Mouse (Mus musculus) heart, embryonic 10.5 days (tissue): ENCODE data around the gene Gpr39. TPM values are rescaled to one million over a fixed set of nuclear protein-coding genes. Genes with fewer than 3 reads are reported as not detected.

Experiments
- DNase-seq: peaks from one replicate; pipeline ENCODE4 v3.0.0-alpha.2; 2017; ENCODE audit warnings: low spot score
- H3K27ac ChIP-seq: fragments of 300-500 bp; sonication (generic); 2 replicates; pipeline ENCODE4 v1.5.1; 2016; ENCODE audit warnings: mild to moderate bottlenecking
- H3K27me3 ChIP-seq: fragments of 300-500 bp; sonication (generic); 2 replicates; pipeline ENCODE4 v1.6.1; 2016; ENCODE audit warnings: mild to moderate bottlenecking; ENCODE audit not compliant: poor library complexity, insufficient read depth, severe bottlenecking
- H3K36me3 ChIP-seq: fragments of 300-500 bp; sonication (generic); 2 replicates; pipeline ENCODE4 v1.6.1; 2016; ENCODE audit warnings: mild to moderate bottlenecking, moderate library complexity
- H3K4me1 ChIP-seq: fragments of 300-500 bp; sonication (generic); 2 replicates; pipeline ENCODE4 v1.6.1; 2016; ENCODE audit warnings: mild to moderate bottlenecking
- H3K4me3 ChIP-seq: fragments of 300-500 bp; sonication (generic); 2 replicates; pipeline ENCODE4 v1.5.1; 2016; ENCODE audit warnings: mild to moderate bottlenecking, moderate library complexity
- H3K9me3 ChIP-seq: fragments of 300-500 bp; sonication (generic); 2 replicates; pipeline ENCODE4 v1.6.1; 2016; ENCODE audit warnings: mild to moderate bottlenecking, moderate library complexity
- WGBS: fragments of 180-500 bp; shearing (Covaris S2); methylation state at CpG from one replicate; pipeline ENCODE4 v1.1.7; 2016; 5-methylcytosine and 5-hydroxymethylcytosine counted together
- polyA plus RNA-seq: library from polyadenylated mRNA; unstranded; fragments of >200 nt; fragmentation: Nextera tagmentation; extraction: Ambion mirVana; gene quantifications from 2 replicates; pipeline ENCODE4 v1.2.1, GENCODE M21; 2016

The Gpr39 gene
- polyA plus RNA-seq, 1 experiment from 2014 or later = 4.5 TPM

DNA sequence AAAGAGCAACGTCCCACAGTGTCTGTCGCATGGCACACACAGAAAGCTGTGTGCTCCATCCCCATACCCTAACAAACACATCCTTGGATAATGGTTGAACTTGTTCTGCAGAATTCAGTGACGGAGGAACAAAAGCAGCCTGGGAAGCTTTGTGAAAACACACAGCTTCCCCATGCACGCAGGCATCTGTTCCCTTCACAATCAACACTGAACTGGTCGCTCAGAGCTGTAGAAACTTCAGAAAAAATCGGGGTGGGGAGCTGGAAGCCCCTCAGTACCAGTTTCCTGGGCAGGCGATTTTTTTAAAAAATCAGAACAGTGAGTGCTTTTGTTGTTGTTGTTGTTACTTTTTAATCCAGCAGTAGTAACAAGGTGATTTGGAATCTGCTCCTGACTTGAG is 193.3 kb downstream of the Gpr39 start:
- Histone ChIP-seq H3K9me3 (no peaks in the 10 kb centered on the region), H3K4me3 (no peak overlapping the region), H3K27ac (no peak overlapping the region), H3K4me1 (0 out of 2 replicates have a peak, but pooled peaks cover 4% of the 10 kb centered on the region), H3K27me3 (no peaks in the 10 kb centered on the region), H3K36me3 (no peaks in the 10 kb centered on the region)
- DNase-seq = no peak
- WGBS = 58% methylated on average over 7 of the region's 7 CpGs

DNA sequence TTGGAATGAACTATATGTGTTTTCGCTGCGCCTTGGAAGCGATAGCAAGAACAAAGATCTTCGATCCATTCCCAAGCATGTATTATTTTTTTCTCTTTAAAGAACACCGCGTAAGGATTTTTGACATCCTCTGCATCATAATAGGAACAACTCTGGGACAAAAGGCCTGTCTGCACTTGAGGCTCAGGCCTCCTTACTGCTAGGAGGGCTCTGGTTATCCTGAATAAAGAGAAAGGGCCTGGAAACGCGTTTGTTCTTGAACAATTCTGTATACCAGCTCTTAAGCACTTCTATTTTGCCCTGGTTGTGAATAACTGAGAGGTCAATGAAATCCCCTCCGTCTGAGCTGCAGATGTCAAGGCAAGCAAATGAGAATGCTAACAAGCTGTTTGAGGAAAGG is 216.4 kb downstream of the Gpr39 start:
- Histone ChIP-seq H3K27me3 (no peaks in the 10 kb centered on the region), H3K27ac (no peak overlapping the region), H3K9me3 (no peaks in the 10 kb centered on the region), H3K4me1 (no peaks in the 10 kb centered on the region), H3K36me3 (no peaks in the 10 kb centered on the region), H3K4me3 (no peak overlapping the region)
- no peak for DNase-seq
- WGBS = 85% methylated on average over 9 of the region's 9 CpGs

DNA sequence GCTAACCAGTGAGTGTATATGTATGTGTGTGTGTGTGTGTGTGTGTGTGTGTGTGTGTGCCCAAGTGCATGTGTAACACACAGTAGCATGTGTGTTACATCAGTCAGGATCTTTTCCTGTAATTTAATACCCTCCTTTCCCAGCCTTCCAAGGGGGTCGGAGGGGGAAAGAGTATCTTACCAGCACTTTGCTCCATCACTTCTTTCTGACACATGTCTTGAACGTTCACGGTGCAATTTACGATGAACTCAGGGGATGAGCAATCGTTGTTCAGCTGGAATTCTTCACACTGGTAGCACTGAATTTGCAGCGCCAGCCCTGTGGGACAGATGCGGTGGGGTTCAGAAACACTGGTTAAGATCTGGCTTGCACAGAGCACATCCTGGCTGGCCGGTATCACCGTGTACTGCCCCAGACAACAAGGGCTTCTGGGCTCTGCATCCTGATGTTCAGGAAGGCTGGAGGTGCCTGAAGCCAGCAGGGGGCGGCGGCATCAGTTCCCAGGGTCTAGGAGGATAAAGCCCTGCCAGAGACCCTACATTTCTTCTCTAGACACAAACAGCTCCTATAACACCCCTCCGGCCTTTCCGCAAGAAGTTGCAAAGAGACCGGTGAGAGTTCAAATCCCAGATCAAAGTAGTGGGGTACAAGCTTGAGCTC is 233.5 kb downstream of the Gpr39 start:
- Histone ChIP-seq H3K4me1 (peaks cover 17% of the 10 kb centered on the region), H3K4me3 (peak overlapping the region; percentile 66), H3K36me3 (no peaks in the 10 kb centered on the region), H3K27me3 (peaks cover 46% of the 10 kb centered on the region), H3K9me3 (no peaks in the 10 kb centered on the region), H3K27ac (no peak overlapping the region)
- WGBS = 14% methylated on average over 14 of the region's 14 CpGs
- DNase-seq = peak; percentile 76

DNA sequence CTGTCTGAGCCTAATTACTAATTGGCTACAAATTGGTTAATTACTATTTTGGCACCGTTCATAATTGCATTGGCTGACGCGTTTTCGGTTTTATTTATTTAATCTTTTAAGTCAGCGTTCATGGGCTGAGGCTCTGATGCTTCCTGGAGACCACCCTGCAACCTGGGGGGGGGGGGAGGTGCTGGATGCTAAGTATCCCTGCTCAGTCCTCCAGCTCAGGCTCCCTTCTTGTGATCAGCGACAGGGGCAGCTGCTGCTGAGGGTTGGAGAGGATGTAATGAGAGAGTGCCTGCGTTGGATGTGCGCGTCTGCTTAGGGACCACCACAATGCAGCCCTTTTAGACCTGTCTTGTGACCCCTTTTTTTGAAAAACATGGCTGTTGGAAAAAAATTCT is 234.1 kb downstream of the Gpr39 start:
- H3K27ac ChIP-seq = no peak overlapping the region
- peaks cover 50% of the 10 kb centered on the region for H3K27me3 ChIP-seq
- WGBS = 6% methylated on average over 9 of the region's 9 CpGs

DNA sequence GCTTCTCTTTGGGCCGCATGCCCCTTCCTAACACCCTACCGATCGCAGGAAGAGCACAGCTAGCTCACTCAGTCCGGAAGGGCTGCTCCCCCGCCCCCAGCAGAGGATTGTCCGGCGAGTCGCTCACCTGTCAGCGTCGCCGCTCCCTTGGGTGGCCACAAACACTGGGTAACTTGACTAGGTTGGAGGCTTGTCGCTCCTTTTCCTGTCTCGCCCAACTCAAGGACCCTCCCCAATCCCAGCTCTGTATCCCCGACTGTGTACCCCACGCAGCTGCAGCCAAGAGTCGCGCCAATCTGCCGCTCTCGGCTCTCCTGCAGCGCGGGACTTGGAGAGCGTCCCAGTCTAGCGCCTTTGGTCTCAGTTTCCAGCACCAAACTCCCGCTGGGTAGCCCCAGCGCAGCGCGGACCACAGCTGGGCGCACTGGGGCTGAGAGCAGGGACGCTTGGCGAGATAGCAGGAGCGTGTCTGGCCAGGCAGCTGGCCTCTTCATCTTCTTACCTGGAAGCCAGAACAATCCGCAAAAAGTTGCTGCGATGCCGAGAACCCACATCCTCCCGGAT is 234.6 kb downstream of the Gpr39 start:
- no peaks in the 10 kb centered on the region for H3K36me3 ChIP-seq
- H3K27ac ChIP-seq = no peak overlapping the region; the same call in 1 of the 2 replicates
- peaks cover 53% of the 10 kb centered on the region for H3K27me3 ChIP-seq
- H3K4me3 ChIP-seq = peak overlapping the region; percentile 66
- H3K9me3 ChIP-seq = no peaks in the 10 kb centered on the region
- no peak for DNase-seq
- peaks cover 17% of the 10 kb centered on the region for H3K4me1 ChIP-seq
- under 1% methylated on average over 35 of the region's 35 CpGs for WGBS

More for the DNA sequence above, 234.1 kb downstream of the Gpr39 start:
- no peaks in the 10 kb centered on the region for H3K36me3 ChIP-seq
- no peaks in the 10 kb centered on the region for H3K9me3 ChIP-seq
- no peak for DNase-seq
- peaks cover 17% of the 10 kb centered on the region for H3K4me1 ChIP-seq
- H3K4me3 ChIP-seq = peak overlapping the region; percentile 66

DNA sequence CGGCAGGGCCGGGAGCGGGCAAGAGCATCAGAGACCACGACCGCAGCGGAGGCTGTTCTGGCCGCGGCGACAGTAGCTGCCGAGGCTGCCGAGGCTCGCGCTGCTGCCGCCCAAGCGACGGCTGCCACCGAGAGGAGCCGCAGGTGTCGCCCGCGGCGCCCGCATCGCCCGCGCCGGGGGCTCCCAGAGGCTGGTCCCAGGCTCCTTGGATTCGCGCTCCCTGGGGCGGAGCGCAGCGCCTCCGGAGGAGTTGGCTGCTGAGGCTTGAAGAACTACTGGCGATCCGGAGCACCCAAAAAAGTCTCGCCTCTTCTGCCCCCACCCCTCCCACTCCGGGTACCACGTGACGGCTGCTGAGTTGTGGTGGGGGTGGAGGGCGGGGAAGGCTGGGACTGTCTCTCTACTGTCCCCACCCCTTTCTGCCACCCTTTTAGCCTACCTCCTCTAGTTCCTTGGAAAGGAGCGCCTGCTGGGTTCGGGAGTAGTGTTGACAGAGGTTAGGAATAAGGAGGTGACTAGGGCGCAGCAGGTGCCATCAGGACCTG is 235.2 kb downstream of the Gpr39 start:
- Histone ChIP-seq H3K9me3 (no peaks in the 10 kb centered on the region), H3K4me1 (peaks cover 17% of the 10 kb centered on the region), H3K27me3 (peaks cover 53% of the 10 kb centered on the region), H3K4me3 (peak overlapping the region; percentile 66), H3K27ac (no peak overlapping the region; the same call in 1 of the 2 replicates), H3K36me3 (no peaks in the 10 kb centered on the region)
- WGBS = under 1% methylated on average over 38 of the region's 43 CpGs
- DNase-seq = peak; percentile 75

DNA sequence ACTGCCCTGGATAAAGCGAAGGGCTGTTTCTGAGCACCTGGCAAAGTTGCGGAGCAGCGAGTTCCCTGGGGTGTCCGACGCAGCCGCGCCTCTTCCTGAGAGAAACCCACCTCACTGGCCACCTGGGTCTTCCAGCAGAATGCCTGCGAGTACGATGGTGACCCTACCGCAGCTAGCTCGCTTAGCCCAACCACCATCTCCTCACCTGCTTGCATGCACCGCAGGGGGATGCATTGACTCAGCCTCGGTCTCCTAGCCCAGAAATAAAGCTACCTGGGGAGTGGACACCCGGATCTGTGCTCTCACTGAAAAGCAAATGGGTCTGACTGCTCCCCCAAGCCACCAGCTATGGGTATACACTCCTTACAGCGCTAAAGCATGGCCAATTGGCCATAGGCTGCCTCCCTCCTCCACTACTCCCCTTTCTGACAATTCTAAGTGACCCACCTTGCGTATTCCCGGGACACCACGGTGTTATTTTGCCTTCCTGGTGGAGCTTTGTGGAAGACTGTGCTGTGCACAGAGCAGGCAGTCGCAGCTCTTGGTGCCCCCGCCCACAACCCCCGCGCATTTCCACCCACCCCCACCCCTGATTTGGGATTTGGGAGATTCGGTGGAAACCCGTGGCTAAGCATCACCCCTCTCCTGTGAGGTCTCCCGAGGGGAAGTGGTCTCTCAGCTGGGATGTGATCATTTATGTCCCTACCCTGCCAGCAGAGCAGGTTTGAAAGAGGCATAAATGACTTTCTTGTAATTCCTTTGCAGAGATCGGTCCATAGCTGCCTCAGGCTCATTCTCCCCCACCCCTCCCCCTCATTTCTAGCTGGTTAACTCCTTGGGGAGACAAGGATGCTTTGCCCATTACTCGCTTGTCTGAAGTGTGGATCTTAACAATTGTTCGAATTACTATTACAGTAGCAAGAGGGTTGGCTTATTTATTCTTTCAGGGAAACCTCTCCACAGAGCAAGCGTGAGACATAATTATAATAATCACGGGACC is 236.1 kb downstream of the Gpr39 start, which contains the start of gene Lypd1:
Lypd1 (minus strand) TSS at position 501 of the 1,000 bp plus-strand sequence.
- H3K27me3 ChIP-seq = peaks cover 53% of the 10 kb centered on the region
- H3K4me3 ChIP-seq = peak within 1 kb of the TSS; percentile 66
- H3K36me3 ChIP-seq = no peaks in the 10 kb centered on the region
- 8% methylated on average over 30 of the region's 30 CpGs for WGBS
- no peak within 1 kb of the TSS for H3K27ac ChIP-seq
- no peaks in the 10 kb centered on the region for H3K9me3 ChIP-seq
- H3K4me1 ChIP-seq = peaks cover 17% of the 10 kb centered on the region
- no peak for DNase-seq

DNA sequence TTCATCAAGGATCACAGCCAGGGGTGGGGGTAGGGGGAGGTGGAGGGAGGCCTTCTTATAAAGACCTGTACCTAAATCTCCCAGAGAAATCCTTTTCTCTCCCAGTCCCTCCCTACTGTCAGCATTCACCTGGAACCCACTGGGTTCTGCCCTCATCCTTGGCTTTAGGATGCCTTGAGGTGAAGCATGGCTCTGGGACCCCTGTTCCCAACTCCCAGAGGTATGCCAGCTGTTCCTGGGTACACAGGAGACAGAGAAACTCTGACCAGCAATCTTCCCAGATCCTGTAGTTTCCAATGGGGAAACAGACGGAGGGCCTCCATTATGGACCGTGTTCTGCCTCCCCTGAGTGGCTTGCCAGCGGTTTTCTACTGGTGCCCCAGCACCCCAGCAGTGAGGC is 243.9 kb downstream of the Gpr39 start:
- Histone ChIP-seq H3K36me3 (no peaks in the 10 kb centered on the region), H3K4me1 (no peaks in the 10 kb centered on the region), H3K27me3 (peaks cover 5% of the 10 kb centered on the region; the same call in 1 of the 2 replicates), H3K27ac (no peak overlapping the region), H3K4me3 (no peak overlapping the region), H3K9me3 (peaks cover 5% of the 10 kb centered on the region; the same call in 1 of the 2 replicates)
- 93% methylated on average over 3 of the region's 3 CpGs for WGBS
- no peak for DNase-seq

DNA sequence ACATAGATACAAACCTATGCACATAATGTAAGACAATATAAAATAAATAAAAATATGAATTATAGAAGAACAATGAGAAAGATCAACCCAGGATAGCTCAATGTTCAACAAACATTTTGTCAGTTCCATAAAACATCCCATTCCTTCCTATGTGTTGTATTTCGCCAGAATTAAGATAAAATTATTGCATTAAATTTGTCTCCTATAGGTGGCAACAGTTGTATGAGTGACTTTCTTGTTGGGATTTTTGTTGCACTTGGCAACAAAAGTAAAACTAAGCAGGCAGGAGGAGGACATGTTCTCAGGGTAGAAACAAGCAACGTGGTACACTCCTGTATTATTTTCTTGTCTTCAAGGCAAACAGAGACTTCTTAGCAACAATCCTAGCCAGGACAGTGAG is 246.3 kb downstream of the Gpr39 start:
- H3K9me3 ChIP-seq = peaks cover 5% of the 10 kb centered on the region; the same call in 1 of the 2 replicates
- no peaks in the 10 kb centered on the region for H3K4me1 ChIP-seq
- WGBS = 75% methylated on average over 2 of the region's 2 CpGs
- H3K36me3 ChIP-seq = no peaks in the 10 kb centered on the region
- no peaks in the 10 kb centered on the region for H3K27me3 ChIP-seq
- H3K4me3 ChIP-seq = no peak overlapping the region
- no peak overlapping the region for H3K27ac ChIP-seq
- no peak for DNase-seq

Other genes starting within 250 kb of the Gpr39 start
- 283 and 309 TPM in 2 replicates for gene Actr3, start 241.3 kb upstream of the Gpr39 start, polyA plus RNA-seq
- gene Slc35f5, start 116.4 kb upstream of the Gpr39 start, polyA plus RNA-seq = 36.1 and 37.0 TPM in 2 replicates
- gene Lypd1, start 236.1 kb downstream of the Gpr39 start, polyA plus RNA-seq = 1.5 and 1.6 TPM in 2 replicates